Mouse (Mus musculus): ENCODE data around the gene Sik3. TPM values are rescaled to one million over a fixed set of nuclear protein-coding genes. Genes with fewer than 3 reads are reported as not detected.

Gene Sik3
- polyA plus RNA-seq, 1 experiment from 2014 or later = 10.8 TPM

DNA sequence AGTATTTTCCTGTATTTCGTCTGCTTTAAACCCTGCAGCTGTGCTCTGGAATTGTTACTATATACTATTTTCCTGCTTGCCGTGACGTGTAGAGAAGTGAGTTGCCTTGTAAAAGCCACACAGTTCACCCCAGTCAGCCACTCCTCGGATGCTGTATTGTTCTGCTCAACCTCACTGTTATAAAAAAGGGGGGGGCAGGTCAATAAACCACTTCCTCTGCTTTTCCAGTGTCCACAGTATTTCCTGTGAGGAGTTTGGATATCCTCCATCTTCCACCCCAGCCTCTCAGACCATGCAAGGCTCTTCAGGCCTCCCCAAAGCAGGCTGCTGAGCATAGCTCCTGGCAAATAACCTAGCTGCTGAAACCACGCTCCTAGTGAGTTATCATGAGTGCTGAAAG, 171.9 kb downstream of the Sik3 start:
- no peak for DNase-seq (ENCODE audit: low spot score)
- no peak overlapping the region for H3K9ac ChIP-seq (ENCODE audit: low read length)
- 53% methylated on average over 5 of the region's 5 CpGs for WGBS

DNA sequence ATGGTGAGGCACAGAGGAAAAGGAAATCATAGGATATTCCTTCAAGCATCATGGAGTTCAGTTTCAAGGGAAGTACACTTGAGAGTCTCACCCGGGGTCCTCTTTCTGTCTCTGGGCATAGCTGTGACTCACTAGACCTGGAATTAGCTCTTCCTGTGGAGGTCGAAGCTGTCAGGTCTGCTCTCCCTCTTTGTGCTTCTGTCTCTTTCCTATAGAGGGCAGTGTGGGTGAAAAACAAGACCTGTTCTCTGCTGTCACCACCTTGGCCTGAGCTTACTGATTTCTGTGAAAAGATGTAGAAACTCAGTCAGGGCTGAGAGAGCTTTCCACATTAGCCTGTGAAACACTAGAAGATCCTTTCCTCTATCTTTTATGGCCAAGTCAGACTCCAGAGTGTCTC, 172.6 kb downstream of the Sik3 start:
- no peaks in the 10 kb centered on the region for H3K9me3 ChIP-seq (ENCODE audit: control insufficient read depth, low read length)
- ATAC-seq (ENCODE audit: insufficient read depth, low FRiP score, low TSS enrichment) = no peak
- H3K4me1 ChIP-seq (ENCODE audit: control insufficient read depth, insufficient read depth, low read length) = no peaks in the 10 kb centered on the region
- H3K27ac ChIP-seq (ENCODE audit: low read depth, low read length) = no peak overlapping the region
- H3K9ac ChIP-seq (ENCODE audit: low read length) = no peak overlapping the region
- DNase-seq (ENCODE audit: low spot score) = no peak
- no peaks in the 10 kb centered on the region for H3K36me3 ChIP-seq (ENCODE audit: control insufficient read depth, insufficient read depth, low read length)
- H3K4me2 ChIP-seq (ENCODE audit: low read depth) = no peak overlapping the region
- whole genome bisulfite sequencing = 50% methylated on average over 2 of the region's 2 CpGs
- no peaks in the 10 kb centered on the region for H3K27me3 ChIP-seq (ENCODE audit: control insufficient read depth, insufficient read depth, low read length)
- H3K4me3 ChIP-seq (ENCODE audit: low read depth, low read length) = no peak overlapping the region

More for the DNA sequence above, 171.9 kb downstream of the Sik3 start:
- Histone ChIP-seq H3K9me3 (ENCODE audit: control insufficient read depth, low read length) (no peaks in the 10 kb centered on the region), H3K4me1 (ENCODE audit: control insufficient read depth, insufficient read depth, low read length) (no peaks in the 10 kb centered on the region), H3K36me3 (ENCODE audit: control insufficient read depth, insufficient read depth, low read length) (no peaks in the 10 kb centered on the region; the same call in 1 of the 2 replicates), H3K27me3 (ENCODE audit: control insufficient read depth, insufficient read depth, low read length) (no peaks in the 10 kb centered on the region), H3K4me2 (ENCODE audit: low read depth) (no peak overlapping the region), H3K4me3 (ENCODE audit: low read depth, low read length) (no peak overlapping the region), H3K27ac (ENCODE audit: low read depth, low read length) (no peak overlapping the region)
- ATAC-seq (ENCODE audit: insufficient read depth, low FRiP score, low TSS enrichment) = no peak

DNA sequence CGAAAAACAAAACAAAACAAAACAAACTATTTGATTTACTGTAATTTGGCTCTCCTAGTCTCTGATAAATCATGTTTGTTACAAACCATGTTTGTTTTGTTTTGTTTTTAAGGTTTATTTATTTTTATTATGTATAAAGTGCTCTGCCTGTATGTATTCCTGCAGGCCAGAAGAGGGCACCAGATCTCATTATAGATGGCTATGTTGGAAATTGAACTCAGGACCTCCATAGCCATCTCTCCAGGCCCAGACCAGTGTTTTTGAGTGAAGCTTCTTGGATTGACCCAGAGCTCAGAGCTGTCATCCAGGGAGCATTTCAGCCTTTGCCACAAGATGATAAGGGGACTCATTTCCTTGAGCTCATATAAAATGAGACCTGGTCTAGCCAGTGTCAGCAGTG, 173.8 kb downstream of the Sik3 start:
- ATAC-seq (ENCODE audit: insufficient read depth, low FRiP score, low TSS enrichment) (no peak), DNase-seq (ENCODE audit: low spot score) (no peak)
- WGBS = 76% methylated on average over 1 of the region's 1 CpGs
- Histone ChIP-seq H3K4me2 (ENCODE audit: low read depth) (no peak overlapping the region), H3K4me1 (ENCODE audit: control insufficient read depth, insufficient read depth, low read length) (no peaks in the 10 kb centered on the region), H3K9ac (ENCODE audit: low read length) (no peak overlapping the region), H3K27me3 (ENCODE audit: control insufficient read depth, insufficient read depth, low read length) (no peaks in the 10 kb centered on the region), H3K9me3 (ENCODE audit: control insufficient read depth, low read length) (no peaks in the 10 kb centered on the region), H3K4me3 (ENCODE audit: low read depth, low read length) (no peak overlapping the region), H3K36me3 (ENCODE audit: control insufficient read depth, insufficient read depth, low read length) (no peaks in the 10 kb centered on the region), H3K27ac (ENCODE audit: low read depth, low read length) (no peak overlapping the region)

DNA sequence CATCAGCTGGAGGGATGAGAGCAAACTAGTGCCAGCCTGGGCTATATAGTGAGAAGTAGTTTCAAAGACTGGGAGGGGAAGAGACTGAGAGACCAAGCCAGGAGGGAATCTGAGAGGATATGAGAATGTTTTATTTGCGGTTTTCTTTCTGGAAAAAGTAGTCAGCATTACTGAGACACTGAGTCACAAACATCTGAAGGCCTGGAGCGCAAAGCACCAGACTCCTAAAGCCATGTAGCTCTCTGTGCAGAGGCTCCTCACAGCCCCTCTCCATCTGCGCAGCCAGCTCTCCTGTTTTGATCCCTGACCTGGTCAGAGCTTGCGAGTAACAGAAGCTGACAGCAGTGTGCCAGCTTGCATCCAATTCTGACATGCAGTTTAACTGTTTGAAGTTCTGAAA, 175.8 kb downstream of the Sik3 start:
- Histone ChIP-seq H3K4me2 (ENCODE audit: low read depth) (no peak overlapping the region), H3K9ac (ENCODE audit: low read length) (no peak overlapping the region), H3K4me3 (ENCODE audit: low read depth, low read length) (no peak overlapping the region), H3K27ac (ENCODE audit: low read depth, low read length) (no peak overlapping the region), H3K27me3 (ENCODE audit: control insufficient read depth, insufficient read depth, low read length) (no peaks in the 10 kb centered on the region), H3K36me3 (ENCODE audit: control insufficient read depth, insufficient read depth, low read length) (no peaks in the 10 kb centered on the region), H3K9me3 (ENCODE audit: control insufficient read depth, low read length) (no peaks in the 10 kb centered on the region), H3K4me1 (ENCODE audit: control insufficient read depth, insufficient read depth, low read length) (no peaks in the 10 kb centered on the region)
- WGBS = 87% methylated on average over 4 of the region's 4 CpGs
- DNase-seq (ENCODE audit: low spot score) (no peak), ATAC-seq (ENCODE audit: insufficient read depth, low FRiP score, low TSS enrichment) (no peak)

DNA sequence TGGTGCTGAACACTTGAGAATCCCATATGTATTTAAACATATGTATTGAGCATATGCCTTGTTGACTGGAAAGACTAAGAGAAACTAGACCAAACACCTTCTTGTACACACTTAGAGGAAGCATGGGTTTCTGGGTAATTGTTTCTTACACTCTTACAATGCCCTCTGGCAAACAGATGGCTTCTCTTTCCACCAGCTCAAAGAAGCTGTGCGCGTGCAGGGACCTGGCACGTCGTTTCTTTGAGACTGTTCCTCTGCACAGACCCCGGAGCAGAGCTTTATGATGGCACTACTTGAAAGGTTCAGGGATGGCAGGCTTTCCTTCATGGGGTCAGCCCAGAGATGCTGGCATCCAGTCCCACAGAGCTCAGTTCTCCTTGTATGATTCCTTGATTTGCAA, 176.3 kb downstream of the Sik3 start:
- 79% methylated on average over 5 of the region's 5 CpGs for WGBS
- Histone ChIP-seq H3K4me1 (ENCODE audit: control insufficient read depth, insufficient read depth, low read length) (no peaks in the 10 kb centered on the region), H3K9me3 (ENCODE audit: control insufficient read depth, low read length) (no peaks in the 10 kb centered on the region), H3K4me2 (ENCODE audit: low read depth) (no peak overlapping the region), H3K36me3 (ENCODE audit: control insufficient read depth, insufficient read depth, low read length) (no peaks in the 10 kb centered on the region), H3K9ac (ENCODE audit: low read length) (no peak overlapping the region), H3K27ac (ENCODE audit: low read depth, low read length) (no peak overlapping the region), H3K27me3 (ENCODE audit: control insufficient read depth, insufficient read depth, low read length) (no peaks in the 10 kb centered on the region), H3K4me3 (ENCODE audit: low read depth, low read length) (no peak overlapping the region)
- DNase-seq (ENCODE audit: low spot score) (no peak), ATAC-seq (ENCODE audit: insufficient read depth, low FRiP score, low TSS enrichment) (no peak)

DNA sequence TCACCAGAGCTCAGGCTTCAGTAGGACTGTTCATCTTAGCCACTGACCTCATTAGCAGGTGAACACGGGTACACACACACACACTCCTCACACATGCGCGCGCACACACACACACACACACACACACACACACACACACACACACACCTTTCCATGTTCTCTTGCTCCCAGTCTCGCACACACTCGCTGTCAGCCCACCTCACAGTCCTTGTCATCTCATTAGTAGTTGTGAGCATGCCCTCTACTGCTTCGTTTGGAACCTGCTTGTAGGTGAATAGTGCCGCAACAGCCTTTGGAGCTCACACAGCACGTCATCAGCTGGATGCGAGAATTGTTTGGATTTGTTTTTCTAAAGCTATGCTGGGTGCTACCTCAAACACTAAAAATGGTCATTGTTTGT, 176.8 kb downstream of the Sik3 start:
- ATAC-seq (ENCODE audit: insufficient read depth, low FRiP score, low TSS enrichment) (no peak), DNase-seq (ENCODE audit: low spot score) (no peak)
- Histone ChIP-seq H3K9me3 (ENCODE audit: control insufficient read depth, low read length) (no peaks in the 10 kb centered on the region), H3K27me3 (ENCODE audit: control insufficient read depth, insufficient read depth, low read length) (no peaks in the 10 kb centered on the region), H3K4me2 (ENCODE audit: low read depth) (no peak overlapping the region), H3K36me3 (ENCODE audit: control insufficient read depth, insufficient read depth, low read length) (no peaks in the 10 kb centered on the region), H3K4me3 (ENCODE audit: low read depth, low read length) (no peak overlapping the region), H3K4me1 (ENCODE audit: control insufficient read depth, insufficient read depth, low read length) (no peaks in the 10 kb centered on the region), H3K9ac (ENCODE audit: low read length) (no peak overlapping the region), H3K27ac (ENCODE audit: low read depth, low read length) (no peak overlapping the region)
- WGBS = 86% methylated on average over 10 of the region's 10 CpGs

DNA sequence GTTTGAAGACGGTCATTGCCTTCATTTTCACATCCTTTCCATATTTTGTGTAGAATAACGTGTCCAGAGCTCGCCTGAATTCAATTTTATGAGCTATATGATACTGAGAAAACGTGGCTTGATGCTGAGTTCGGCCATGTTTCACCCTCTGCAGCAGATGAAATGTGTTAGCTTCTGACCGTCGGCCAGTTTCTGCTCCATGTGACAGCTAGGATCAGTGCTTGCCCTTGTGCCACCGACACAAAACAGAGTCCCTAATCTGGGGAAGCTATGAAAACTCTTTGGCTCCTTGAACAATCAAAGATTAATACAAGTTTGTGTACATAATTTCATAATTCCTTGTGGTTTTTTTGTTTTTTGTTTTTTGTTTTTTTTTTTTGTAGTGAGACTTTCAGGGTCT, 178.6 kb downstream of the Sik3 start:
- H3K9ac ChIP-seq (ENCODE audit: low read length) = no peak overlapping the region
- no peak overlapping the region for H3K4me3 ChIP-seq (ENCODE audit: low read depth, low read length)
- 85% methylated on average over 8 of the region's 8 CpGs for WGBS
- no peak for DNase-seq (ENCODE audit: low spot score)
- H3K27me3 ChIP-seq (ENCODE audit: control insufficient read depth, insufficient read depth, low read length) = no peaks in the 10 kb centered on the region
- H3K9me3 ChIP-seq (ENCODE audit: control insufficient read depth, low read length) = no peaks in the 10 kb centered on the region
- H3K36me3 ChIP-seq (ENCODE audit: control insufficient read depth, insufficient read depth, low read length) = 0 out of 2 replicates have a peak, but pooled peaks cover 2% of the 10 kb centered on the region
- no peak overlapping the region for H3K27ac ChIP-seq (ENCODE audit: low read depth, low read length)
- H3K4me2 ChIP-seq (ENCODE audit: low read depth) = no peak overlapping the region
- H3K4me1 ChIP-seq (ENCODE audit: control insufficient read depth, insufficient read depth, low read length) = no peaks in the 10 kb centered on the region
- ATAC-seq (ENCODE audit: insufficient read depth, low FRiP score, low TSS enrichment) = no peak

DNA sequence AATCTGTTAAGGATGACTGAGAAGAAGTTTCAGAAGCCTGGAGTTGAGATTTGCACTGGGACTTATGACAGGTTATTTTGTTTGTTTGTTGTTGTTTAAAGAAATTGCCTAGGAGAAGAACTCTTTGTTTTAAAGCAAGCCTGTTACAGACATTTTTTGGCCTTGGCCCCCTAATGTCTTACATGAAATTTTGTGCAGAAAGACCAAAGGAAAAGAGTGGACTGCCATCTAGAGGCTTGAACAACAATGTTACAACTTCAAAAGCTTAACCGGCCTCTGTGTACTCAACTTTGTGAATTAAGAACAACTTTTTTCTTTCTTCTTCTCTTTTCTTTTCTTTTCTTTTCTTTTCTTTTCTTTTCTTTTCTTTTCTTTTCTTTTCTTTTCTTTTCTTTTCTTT, 179.0 kb downstream of the Sik3 start:
- DNase-seq (ENCODE audit: low spot score) (no peak), ATAC-seq (ENCODE audit: insufficient read depth, low FRiP score, low TSS enrichment) (no peak)
- Histone ChIP-seq H3K4me3 (ENCODE audit: low read depth, low read length) (no peak overlapping the region), H3K4me1 (ENCODE audit: control insufficient read depth, insufficient read depth, low read length) (no peaks in the 10 kb centered on the region), H3K36me3 (ENCODE audit: control insufficient read depth, insufficient read depth, low read length) (0 out of 2 replicates have a peak, but pooled peaks cover 2% of the 10 kb centered on the region), H3K27ac (ENCODE audit: low read depth, low read length) (no peak overlapping the region), H3K27me3 (ENCODE audit: control insufficient read depth, insufficient read depth, low read length) (no peaks in the 10 kb centered on the region), H3K9me3 (ENCODE audit: control insufficient read depth, low read length) (no peaks in the 10 kb centered on the region), H3K4me2 (ENCODE audit: low read depth) (no peak overlapping the region), H3K9ac (ENCODE audit: low read length) (no peak overlapping the region)
- 46% methylated on average over 1 of the region's 1 CpGs for WGBS

DNA sequence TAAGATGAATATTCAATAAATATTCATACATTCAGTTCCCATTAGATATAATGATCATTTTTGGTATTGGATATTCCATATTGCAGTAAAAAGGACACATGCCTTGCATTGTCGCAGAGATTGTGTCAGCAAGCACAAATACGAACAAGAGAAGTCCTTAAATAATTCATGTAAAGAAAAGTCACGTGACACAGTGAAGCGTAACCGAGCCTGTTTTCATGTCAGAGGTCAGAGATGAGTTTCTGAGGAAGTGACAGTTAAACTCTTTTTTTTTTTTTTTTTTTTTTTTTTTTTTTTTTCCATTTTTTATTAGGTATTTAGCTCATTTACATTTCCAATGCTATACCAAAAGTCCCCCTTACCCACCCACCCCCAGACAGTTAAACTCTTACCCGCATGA, 180.0 kb downstream of the Sik3 start:
- WGBS = 82% methylated on average over 6 of the region's 6 CpGs
- DNase-seq (ENCODE audit: low spot score) = no peak

More for the DNA sequence above, 180.0 kb downstream of the Sik3 start:
- no peak overlapping the region for H3K27ac ChIP-seq (ENCODE audit: low read depth, low read length)
- H3K27me3 ChIP-seq (ENCODE audit: control insufficient read depth, insufficient read depth, low read length) = no peaks in the 10 kb centered on the region
- no peak overlapping the region for H3K4me2 ChIP-seq (ENCODE audit: low read depth)
- H3K36me3 ChIP-seq (ENCODE audit: control insufficient read depth, insufficient read depth, low read length) = 0 out of 2 replicates have a peak, but pooled peaks cover 2% of the 10 kb centered on the region
- H3K4me1 ChIP-seq (ENCODE audit: control insufficient read depth, insufficient read depth, low read length) = no peaks in the 10 kb centered on the region
- H3K4me3 ChIP-seq (ENCODE audit: low read depth, low read length) = no peak overlapping the region
- no peak overlapping the region for H3K9ac ChIP-seq (ENCODE audit: low read length)
- no peak for ATAC-seq (ENCODE audit: insufficient read depth, low FRiP score, low TSS enrichment)
- no peaks in the 10 kb centered on the region for H3K9me3 ChIP-seq (ENCODE audit: control insufficient read depth, low read length)

All from neural tube, embryonic 11.5 days (tissue).